Mouse (Mus musculus): ENCODE measurements around the gene Phlda3.

Phlda3 gene

DNA sequence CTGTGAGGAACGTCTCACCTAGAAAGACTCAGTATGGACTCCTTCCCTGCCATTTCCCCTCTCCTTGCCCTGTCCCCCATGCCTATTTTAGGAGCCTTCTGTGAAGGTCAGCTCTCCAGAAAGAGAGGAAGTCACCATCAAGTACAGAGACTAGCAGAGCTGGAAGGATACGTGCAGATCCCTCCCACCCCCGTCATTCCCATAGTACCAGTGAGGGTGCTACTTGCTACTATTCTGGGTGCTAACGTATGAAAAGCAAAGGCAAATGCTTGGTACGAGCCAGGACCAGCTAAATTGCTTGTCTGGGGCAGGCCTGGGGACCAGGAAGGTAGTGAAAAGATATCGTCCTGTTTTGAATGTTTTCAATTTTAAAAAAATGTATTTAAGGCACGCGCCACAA lies 8.6 kb upstream of the Phlda3 start:
- DNase-seq (ENCODE audit: low read depth in 1 of 2, low spot score in 2 of 2) = no peak

- DNase-seq (ENCODE audit: low read depth in 1 of 2, low spot score in 2 of 2) = no peak
Measured at GRCm38 (mm10) chr1:135759685-135760084, 6.2 kb upstream of the Phlda3 start.

- DNase-seq (ENCODE audit: low read depth in 1 of 2, low spot score in 2 of 2) = no peak
Measured at GRCm38 (mm10) chr1:135760216-135760615, 5.7 kb upstream of the Phlda3 start.

GRCm38 (mm10) chr1:135761728-135762127 lies 4.2 kb upstream of the Phlda3 start:
- no peak for DNase-seq (ENCODE audit: low read depth in 1 of 2, low spot score in 2 of 2)

GRCm38 (mm10) chr1:135763503-135764205 lies 2.3 kb upstream of the Phlda3 start:
- no peak for DNase-seq (ENCODE audit: low read depth in 1 of 2, low spot score in 2 of 2)

DNA sequence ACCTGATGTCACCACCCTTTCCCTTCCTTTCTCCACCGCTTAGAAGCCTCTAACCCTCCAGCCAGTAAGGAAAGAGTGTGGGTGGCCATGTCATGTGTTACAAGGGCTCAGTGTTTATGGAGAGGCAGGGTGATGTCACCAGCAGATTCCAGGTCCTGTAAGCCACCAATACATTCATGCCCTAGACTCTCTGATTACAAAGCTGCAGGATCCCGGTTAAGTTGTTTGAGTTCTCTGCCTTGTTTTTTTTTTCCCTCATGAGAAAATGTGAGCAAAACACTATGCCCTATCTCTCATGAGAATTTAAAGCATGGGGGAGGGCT lies 1.8 kb upstream of the Phlda3 start:
- DNase-seq (ENCODE audit: low read depth in 1 of 2, low spot score in 2 of 2) = no peak

DNA sequence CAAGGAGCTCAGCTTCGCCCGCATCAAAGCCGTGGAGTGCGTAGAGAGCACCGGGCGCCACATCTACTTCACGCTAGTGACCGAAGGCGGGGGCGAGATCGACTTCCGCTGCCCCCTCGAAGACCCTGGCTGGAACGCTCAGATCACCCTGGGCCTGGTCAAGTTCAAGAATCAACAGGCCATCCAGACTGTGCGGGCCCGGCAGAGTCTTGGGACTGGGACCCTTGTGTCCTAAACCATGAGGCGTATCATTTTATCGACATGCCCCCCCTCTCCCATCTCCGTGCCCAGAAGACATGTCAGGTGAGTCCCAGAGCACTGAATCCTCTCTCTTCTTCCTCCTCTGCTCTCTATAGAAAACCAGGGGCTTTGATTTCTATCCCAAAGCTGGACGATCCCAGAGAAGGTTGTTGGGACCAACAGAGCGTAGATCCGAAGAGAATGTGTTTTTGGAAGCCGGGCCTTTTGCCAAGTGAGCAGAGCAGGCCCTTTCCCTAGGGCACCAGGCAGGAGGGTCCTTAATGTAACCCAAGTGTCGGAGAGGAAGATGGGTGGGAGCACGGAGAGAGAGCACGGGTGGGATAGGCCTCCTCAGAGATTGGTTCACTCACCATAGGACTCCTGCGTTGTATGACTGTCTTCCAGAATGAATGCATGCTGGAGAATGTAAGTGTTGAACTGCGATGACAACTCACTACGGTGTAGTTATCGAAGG lies 830 bp downstream of the Phlda3 start:
- DNase-seq (ENCODE audit: low read depth in 1 of 2, low spot score in 2 of 2) = no peak

GRCm38 (mm10) chr1:135767324-135767890 lies 1.5 kb downstream of the Phlda3 start:
- DNase-seq (ENCODE audit: low read depth in 1 of 2, low spot score in 2 of 2) = no peak

GRCm38 (mm10) chr1:135768400-135768799 lies 2.5 kb downstream of the Phlda3 start:
- no peak for DNase-seq (ENCODE audit: low read depth in 1 of 2, low spot score in 2 of 2)

DNA sequence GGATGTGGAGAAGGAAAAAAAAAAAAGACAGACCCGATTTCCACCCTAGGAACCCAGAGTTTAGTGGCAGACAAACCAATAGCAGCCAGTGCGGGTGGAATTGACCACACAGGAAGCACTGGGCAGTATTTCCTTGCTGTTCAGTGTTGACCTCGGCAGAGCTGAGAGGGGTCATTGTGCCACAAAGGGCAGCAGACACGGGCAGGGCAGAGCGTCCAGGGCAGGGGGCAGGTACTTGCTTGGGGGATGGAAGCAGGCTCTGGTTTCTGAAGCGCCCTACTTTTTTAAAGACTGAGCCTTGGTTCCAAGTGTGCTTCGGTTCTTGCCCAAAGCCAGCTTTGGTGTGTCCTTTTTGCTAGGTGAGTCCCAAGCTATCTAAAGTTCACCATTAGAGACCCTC lies 4.3 kb downstream of the Phlda3 start:
- DNase-seq (ENCODE audit: low read depth in 1 of 2, low spot score in 2 of 2) = no peak

DNA sequence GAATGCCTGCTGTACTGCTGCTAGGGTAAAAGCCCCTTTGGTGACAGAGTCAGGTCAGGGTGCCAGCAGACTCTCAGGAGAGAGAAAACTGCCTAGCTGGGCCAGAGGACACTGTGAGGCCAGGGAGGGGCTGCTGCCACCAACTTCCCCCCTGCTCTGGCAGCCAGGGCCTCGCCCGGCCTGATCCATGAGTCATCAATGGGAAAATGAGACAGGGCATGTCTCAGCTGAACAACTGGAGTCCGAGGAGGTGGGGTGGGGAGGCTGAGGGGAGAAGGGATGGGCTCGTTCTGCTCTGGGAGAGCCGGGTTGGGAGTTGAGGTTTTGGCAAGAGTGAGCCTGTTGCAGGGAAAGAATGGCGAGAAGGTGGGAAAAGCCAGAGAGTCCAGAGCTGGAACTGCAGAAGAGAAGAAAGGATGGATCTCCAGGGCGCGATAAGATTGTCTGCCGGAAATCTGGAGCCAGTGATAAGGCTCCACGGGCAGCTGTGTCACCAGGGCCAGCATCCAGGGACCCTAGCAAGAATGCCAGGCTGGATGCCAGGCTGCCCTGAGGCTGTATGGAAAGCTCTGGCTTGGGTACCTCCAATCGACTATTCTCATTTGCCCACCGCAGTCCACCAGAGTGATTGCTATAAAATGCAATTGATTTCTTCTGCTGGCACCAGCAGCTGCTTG lies 5.1 kb downstream of the Phlda3 start:
- no peak for DNase-seq (ENCODE audit: low read depth in 1 of 2, low spot score in 2 of 2)

DNA sequence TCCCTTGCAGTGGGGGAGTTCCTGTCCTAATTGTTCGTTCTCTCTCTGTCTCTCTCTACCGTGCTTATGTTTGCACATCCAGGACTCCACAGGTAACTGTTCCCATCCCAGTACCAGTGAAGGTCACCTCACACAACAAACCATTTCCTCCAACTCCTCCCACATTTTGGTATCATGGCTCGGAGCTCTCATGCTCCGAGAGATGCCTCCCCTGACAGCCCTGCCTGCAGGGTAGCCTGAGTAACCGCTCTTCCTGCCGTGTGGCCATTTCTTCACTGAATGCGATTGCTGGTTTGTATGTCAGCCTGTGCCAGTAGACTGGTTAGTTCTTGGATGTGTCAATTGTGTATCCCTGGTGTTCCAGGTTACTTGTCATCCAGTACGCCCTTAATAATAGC lies 5.7 kb downstream of the Phlda3 start:
- DNase-seq (ENCODE audit: low read depth in 1 of 2, low spot score in 2 of 2) = no peak

DNA sequence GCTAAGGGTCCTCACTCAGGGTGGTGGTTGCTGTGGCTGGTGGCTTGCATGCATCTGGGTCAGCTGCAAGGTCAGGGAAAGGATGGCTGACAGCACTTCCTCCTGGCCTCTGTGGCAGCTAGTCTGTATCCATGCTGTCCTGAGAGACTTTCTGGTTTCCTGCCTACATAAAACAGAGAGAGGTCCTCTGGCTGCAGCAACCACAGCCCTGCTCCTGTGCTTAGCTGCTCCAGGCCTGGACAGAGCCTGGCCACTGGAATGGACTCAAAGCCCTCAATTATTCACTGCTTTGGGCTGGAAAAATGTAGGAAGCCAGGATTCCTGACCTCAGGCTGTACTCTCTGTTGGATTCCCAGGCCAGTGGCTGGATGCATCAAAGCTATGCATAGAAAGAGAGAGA lies 10.7 kb downstream of the Phlda3 start:
- DNase-seq (ENCODE audit: low read depth in 1 of 2, low spot score in 2 of 2) = no peak

GRCm38 (mm10) chr1:135777046-135777445 lies 11.1 kb downstream of the Phlda3 start:
- DNase-seq (ENCODE audit: low read depth in 1 of 2, low spot score in 2 of 2) = no peak

GRCm38 (mm10) chr1:135778780-135779535 lies 13.0 kb downstream of the Phlda3 start, which contains the start of gene Tnni1:
Tnni1 (plus strand) TSS chr1:135779434.
- DNase-seq (ENCODE audit: low read depth in 1 of 2, low spot score in 2 of 2) = no peak

DNA sequence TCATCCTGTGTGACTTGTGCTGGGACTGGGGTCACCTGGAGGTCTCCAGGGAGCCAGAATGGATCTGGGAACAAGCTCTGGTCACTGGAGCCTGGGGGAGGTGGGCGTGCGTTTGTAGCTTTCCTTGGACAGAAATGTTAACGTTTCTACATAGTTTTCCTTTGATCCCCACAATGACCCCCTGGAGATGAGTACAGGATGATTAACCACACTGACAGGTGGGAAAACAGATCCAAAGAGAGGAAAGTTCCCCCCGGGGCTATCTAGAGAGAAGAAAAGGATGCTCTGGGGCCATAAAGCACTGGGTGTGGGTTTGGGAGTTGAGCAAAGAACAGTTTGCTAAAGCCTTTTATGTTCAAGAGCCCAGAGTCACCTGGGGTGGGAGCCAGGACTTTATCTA lies 14.7 kb downstream of the Phlda3 start:
- no peak for DNase-seq (ENCODE audit: low read depth in 1 of 2, low spot score in 2 of 2)

- no peak for DNase-seq (ENCODE audit: low read depth in 1 of 2, low spot score in 2 of 2)
Measured at GRCm38 (mm10) chr1:135781220-135781619, 15.3 kb downstream of the Phlda3 start.

- no peak for DNase-seq (ENCODE audit: low read depth in 1 of 2, low spot score in 2 of 2)
Measured at GRCm38 (mm10) chr1:135782816-135783215, 16.9 kb downstream of the Phlda3 start.

GRCm38 (mm10) chr1:135787799-135788198 lies 21.9 kb downstream of the Phlda3 start:
- peak; percentile 29 to 31 for DNase-seq (ENCODE audit: low read depth in 1 of 2, low spot score in 2 of 2)

DNA sequence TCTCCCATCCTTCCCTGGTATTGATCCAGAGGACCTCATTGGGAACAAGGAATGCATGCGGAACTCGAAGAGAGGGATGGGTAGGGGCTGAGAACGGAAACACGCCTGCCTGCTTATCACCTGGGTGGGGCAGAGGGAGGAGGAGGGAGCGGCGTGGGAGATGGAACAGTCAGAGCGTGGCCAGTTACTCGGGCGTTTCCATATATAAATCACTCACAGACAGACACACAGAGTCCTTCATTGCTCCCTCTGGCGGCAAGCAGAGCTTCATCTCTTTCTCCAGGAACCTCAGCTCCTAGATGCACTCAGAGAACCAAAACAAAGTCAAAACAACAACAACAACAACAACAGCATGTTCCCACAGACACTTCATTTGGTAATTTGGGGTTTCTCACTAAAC lies 22.8 kb downstream of the Phlda3 start:
- no peak for DNase-seq (ENCODE audit: low read depth in 1 of 2, low spot score in 2 of 2)

DNA sequence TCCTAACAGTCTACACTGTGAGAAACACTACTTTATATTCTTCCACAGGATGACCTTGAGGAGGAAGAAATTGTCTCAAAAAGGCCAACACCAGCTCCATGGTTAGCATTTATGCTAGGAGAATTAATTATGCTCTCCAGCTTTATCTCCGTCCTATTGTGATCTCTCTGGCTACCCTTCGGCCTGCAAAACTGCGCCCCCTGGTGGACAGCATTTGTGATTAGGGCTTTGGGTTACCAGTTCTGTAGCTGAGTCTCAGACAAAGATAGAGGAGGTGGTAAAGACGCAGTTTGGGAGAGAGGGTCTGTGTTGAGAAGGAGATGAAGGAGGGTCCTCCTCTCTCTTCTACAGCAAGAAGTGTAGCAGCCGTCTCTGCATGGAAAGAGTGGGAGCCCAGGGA lies 23.9 kb downstream of the Phlda3 start:
- DNase-seq (ENCODE audit: low read depth in 1 of 2, low spot score in 2 of 2) = peak in 1 of 2 experiments; percentile 18
